Mouse (Mus musculus) embryonic stem cell, embryonic (primary cell): ENCODE results near the gene Zbed4.

Experiments used
- CTCF ChIA-PET, 4 experiments: fragments of 300-600 bp in 2 of 4; fragments of 350-600 bp in 2 of 4; sonication (Branson Sonifier 250); formaldehyde crosslinking; loops; one replicate each; lab custom pipeline; 2022; ENCODE audit warnings: inconsistent platforms in 2 of 4; lab: Charles Lee
- POLR2A ChIA-PET, 4 experiments: fragments of 300-600 bp in 2 of 4; fragments of 350-600 bp in 2 of 4; sonication (Branson Sonifier 250); formaldehyde crosslinking; loops; one replicate each; lab custom pipeline; 2022; ENCODE audit warnings: antibody characterized with exemption in 4 of 4, inconsistent platforms in 1 of 4; lab: Charles Lee

The Zbed4 gene

DNA sequence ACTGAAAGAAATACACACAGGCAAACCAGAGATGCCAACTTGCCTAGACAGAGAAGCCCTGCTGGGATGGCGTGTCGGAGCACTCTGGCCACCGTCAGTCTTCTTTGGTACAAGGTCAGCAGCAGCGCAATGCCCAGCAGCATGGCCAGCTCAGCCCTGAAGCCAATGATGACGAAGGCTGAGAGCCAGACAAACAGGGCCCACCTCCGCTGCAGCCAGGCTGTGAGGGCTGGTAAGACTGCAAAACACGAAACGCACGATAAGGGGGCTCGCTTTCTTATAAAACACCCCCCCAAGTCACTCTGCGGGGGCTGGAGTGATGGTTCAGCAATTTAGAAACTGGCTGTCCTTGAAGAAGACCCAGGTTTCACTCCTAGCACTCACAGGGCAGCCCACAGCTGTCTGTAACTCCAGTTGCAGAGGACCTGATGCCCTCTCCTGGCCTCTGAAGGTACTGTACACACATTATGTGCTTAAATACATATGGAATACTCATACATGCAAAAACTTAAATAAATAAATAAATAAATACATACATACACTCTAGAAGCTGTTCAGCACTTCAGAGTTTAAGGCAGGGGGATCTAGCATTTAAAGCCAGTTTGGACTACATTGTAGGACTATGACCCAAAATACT, 63.1 kb downstream of the Zbed4 start:
- ChIA-PET POLR2A (interaction anchor here in 3 of 4 experiments (0.5 to 1.8 kb wide), 11 partner anchors 12 to 185 kb away, joined by 3 to 7 read pairs (median 3); no protein-coding TSS in a partner anchor), CTCF (interaction anchor here (0.5 to 2.1 kb wide), 16 partner anchors 9 to 313 kb away, joined by 3 to 23 read pairs (median 4); no protein-coding TSS in a partner anchor)

- ChIA-PET CTCF (interaction anchor here in 2 of 4 experiments (1.1 to 2.1 kb wide), 10 partner anchors 10 to 312 kb away, joined by 3 to 10 read pairs (median 5); no protein-coding TSS in a partner anchor), POLR2A (interaction anchor here in 3 of 4 experiments (0.8 to 1.8 kb wide), 8 partner anchors 11 to 109 kb away, joined by 3 to 5 read pairs (median 3); no protein-coding TSS in a partner anchor)
Observed at GRCm38 (mm10) chr15:88815196-88815700, 63.8 kb downstream of the Zbed4 start.

DNA sequence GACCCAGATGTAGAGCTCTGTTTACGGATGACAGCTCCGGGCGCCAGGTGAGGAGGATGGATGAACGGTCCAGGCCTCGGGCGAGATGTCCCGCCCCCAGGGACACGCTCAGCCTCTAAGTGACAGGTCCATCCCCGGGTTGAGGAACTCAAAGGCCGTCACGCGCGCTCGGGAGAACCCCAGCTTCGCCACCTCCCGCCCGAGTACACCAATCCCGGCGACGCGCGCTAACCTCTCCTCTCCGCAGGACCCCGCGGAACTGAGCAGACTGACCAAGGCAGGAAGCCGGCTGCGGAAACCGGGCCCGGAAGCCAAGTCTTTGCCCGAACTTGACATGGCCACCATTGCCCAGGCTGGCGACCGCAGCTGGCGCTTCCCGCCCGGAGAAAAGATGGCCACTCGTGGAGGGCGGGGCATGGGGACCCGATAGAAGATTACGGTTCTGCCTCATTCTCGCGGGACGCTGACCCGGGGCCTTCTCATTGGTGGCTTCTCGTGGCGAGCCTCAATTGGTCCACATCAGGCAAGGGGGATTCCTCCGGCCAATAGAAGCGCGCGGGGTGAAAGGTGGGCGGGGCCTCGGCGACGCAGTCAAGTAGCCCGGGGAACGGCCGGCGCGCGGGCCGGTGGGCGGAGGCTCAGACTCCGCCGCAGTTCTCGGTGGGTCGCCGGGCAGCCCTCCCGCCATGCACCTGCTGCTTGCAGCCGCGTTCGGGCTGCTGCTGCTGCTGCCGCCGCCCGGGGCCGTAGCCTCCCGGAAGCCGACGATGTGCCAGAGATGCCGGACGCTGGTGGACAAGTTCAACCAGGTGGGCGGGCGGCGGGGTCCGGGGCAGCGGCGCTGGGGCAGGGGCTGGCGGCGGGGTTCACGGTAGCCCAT, 67.8 kb downstream of the Zbed4 start, which contains the start of the genes Alg12 and Creld2:
Alg12 (minus strand) TSS at position 293 of the 880 bp plus-strand sequence.
Creld2 (plus strand) TSS at position 621 of the 880 bp plus-strand sequence.
- CTCF ChIA-PET, result interaction anchor here (0.6 to 2.5 kb wide), 13 partner anchors 9 to 699 kb away, joined by 3 to 13 read pairs (median 4); partner anchors contain the start of genes Hdac10 (in 1 of the 4) and Ppp6r2 (in 1 of the 4)
- POLR2A ChIA-PET, result interaction anchor here (0.6 to 3.5 kb wide), 62 partner anchors 9 to 694 kb away, joined by 3 to 19 read pairs (median 4); partner anchors contain the start of genes Pim3 (in 3 of the 4), Tubgcp6 (in 2 of the 4) and Zbed4 (in 2 of the 4)

- POLR2A ChIA-PET, result interaction anchor here in 3 of 4 experiments (0.6 to 3.5 kb wide), 17 partner anchors 11 to 358 kb away, joined by 3 to 19 read pairs (median 5); partner anchors contain the start of genes Tubgcp6 (in 1 of the 3) and Zbed4 (in 1 of the 3)
- CTCF ChIA-PET, result interaction anchor here in 3 of 4 experiments (0.6 to 2.5 kb wide), 3 partner anchors 8 to 102 kb away, joined by 3 to 13 read pairs (median 7); no protein-coding TSS in a partner anchor
Observed at GRCm38 (mm10) chr15:88819906-88820303, 68.4 kb downstream of the Zbed4 start.

DNA sequence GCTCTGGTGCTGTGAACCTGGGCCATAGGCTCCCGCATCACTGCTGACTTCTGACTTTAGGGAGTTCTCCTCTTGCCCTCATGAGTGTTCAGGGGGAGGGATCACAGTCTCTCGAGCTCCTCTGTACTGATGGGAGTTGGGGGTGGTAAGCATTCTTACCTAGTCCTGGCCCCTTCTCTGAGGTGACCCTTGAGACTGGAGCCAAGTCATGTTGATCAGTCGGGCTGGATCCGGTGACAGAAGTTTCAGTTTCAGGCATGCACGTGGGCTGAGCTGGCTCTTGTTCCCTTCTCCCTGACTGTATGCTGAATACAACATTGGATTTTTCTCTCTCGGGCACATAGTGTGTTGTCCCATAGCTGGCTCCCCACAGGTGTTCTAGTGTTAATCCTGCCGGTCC, 69.9 kb downstream of the Zbed4 start:
- CTCF ChIA-PET, result interaction anchor here in 3 of 4 experiments (0.7 to 1.0 kb wide), 3 partner anchors 20 to 55 kb away, joined by 3 to 6 read pairs (median 4); no protein-coding TSS in a partner anchor
- POLR2A ChIA-PET, result interaction anchor here in 3 of 4 experiments (0.6 to 1.6 kb wide), 9 partner anchors 16 to 122 kb away, joined by 3 to 4 read pairs (median 3); partner anchors contain the start of gene Pim3 (in 1 of the 3)

GRCm38 (mm10) chr15:88822513-88822912, 71.1 kb downstream of the Zbed4 start:
- CTCF ChIA-PET, result interaction anchor here in 2 of 4 experiments (0.6 to 1.0 kb wide), 2 partner anchors 54 to 374 kb away, joined by 3 to 4 read pairs; partner anchors contain the start of gene Dennd6b (in 1 of the 2)
- POLR2A ChIA-PET, result interaction anchor here in 2 of 4 experiments (0.9 to 1.2 kb wide), 3 partner anchors 40 to 120 kb away, joined by 3 read pairs; partner anchors contain the start of gene Pim3 (in 1 of the 2)

GRCm38 (mm10) chr15:88823376-88823775, 71.9 kb downstream of the Zbed4 start:
- POLR2A ChIA-PET, result interaction anchor here in 3 of 4 experiments (0.6 to 1.2 kb wide), 4 partner anchors 50 to 162 kb away, joined by 3 to 4 read pairs (median 3); no protein-coding TSS in a partner anchor

DNA sequence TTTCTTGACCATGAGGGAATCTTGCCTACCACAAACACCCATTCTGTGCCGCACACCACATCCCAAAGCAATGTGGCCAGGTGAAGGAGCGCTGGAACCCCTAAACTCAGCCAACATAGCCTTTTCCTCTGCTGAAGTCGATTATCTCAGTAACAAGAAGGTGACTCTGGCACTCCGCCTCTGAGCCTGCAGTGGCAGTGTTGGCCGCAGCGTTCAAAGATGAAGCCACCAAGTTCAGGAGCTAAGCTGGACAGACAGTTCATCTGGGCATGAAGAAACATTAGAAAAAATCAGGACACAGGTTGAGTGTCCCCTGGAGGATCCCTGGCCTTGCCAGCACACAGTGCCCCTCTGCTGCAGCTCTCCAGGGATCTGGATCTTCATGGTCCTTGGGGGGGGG, 76.0 kb downstream of the Zbed4 start:
- ChIA-PET POLR2A (interaction anchor here (0.6 to 6.0 kb wide), 42 partner anchors 9 to 530 kb away, joined by 3 to 33 read pairs (median 4); partner anchors contain the start of genes Pim3 (in 3 of the 4), Alg12 (in 2 of the 4), Creld2 (in 1 of the 4) and Hdac10 (in 1 of the 4)), CTCF (interaction anchor here (0.5 to 3.0 kb wide), 93 partner anchors 8 to 488 kb away, joined by 3 to 43 read pairs (median 4); partner anchors contain the start of genes Hdac10 (in 3 of the 4), Pim3 (in 3 of the 4), Alg12 (in 2 of the 4) and Mov10l1 (in 2 of the 4))

More at GRCm38 (mm10) chr15:88823376-88823775, 71.9 kb downstream of the Zbed4 start:
- CTCF ChIA-PET, result no interaction called here

GRCm38 (mm10) chr15:88827991-88828799, 76.7 kb downstream of the Zbed4 start:
- ChIA-PET CTCF (interaction anchor here (0.5 to 3.0 kb wide), 93 partner anchors 9 to 487 kb away, joined by 3 to 43 read pairs (median 4); partner anchors contain the start of genes Hdac10 (in 3 of the 4), Pim3 (in 3 of the 4), Alg12 (in 2 of the 4) and Mov10l1 (in 2 of the 4)), POLR2A (interaction anchor here (0.6 to 6.0 kb wide), 42 partner anchors 8 to 530 kb away, joined by 3 to 33 read pairs (median 5); partner anchors contain the start of genes Pim3 (in 3 of the 4), Alg12 (in 2 of the 4), Creld2 (in 1 of the 4) and Hdac10 (in 1 of the 4))

- CTCF ChIA-PET, result interaction anchor here (0.7 to 3.0 kb wide), 30 partner anchors 10 to 486 kb away, joined by 3 to 35 read pairs (median 5); partner anchors contain the start of genes Alg12 (in 3 of the 4), Creld2 (in 1 of the 4), Hdac10 (in 1 of the 4) and Mapk12 (in 1 of the 4)
- POLR2A ChIA-PET, result interaction anchor here in 3 of 4 experiments (1.4 to 6.0 kb wide), 15 partner anchors 8 to 92 kb away, joined by 4 to 33 read pairs (median 8); partner anchors contain the start of gene Pim3 (in 3 of the 3)
Observed at GRCm38 (mm10) chr15:88828800-88829705, 77.6 kb downstream of the Zbed4 start.

DNA sequence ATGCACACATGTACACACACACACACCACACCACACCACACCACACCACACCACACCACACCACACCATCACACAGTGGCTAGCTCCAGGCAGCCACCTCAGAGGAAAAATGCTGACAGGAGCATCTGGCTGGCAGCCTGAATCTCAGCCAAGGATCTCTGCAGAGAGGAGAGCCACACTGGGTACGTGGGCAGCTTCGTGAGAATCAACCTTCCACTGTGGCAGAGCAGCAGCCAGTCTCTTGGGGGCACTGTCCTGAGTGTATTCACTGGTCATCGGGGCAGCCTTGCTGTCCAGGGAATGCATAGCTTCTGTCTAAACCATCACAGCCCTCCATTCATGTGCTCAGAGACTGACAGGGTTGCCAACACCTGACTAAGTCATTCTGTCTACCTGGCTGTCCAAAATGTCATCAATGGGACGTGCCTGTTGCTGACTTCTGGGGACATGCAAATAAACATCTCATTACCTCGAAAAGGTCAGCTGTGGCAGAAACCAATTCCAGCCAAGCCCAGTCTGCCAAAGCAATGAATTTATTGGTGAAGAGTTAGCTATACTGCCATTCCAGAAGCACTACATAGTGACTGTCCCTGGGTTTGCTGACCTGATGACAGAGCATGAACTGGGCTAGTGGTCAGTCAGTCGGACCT, 78.5 kb downstream of the Zbed4 start:
- POLR2A ChIA-PET, result interaction anchor here (1.2 to 6.0 kb wide), 13 partner anchors 11 to 92 kb away, joined by 3 to 33 read pairs (median 6); partner anchors contain the start of genes Pim3 (in 3 of the 4) and Alg12 (in 1 of the 4)

GRCm38 (mm10) chr15:88830696-88831095, 79.2 kb downstream of the Zbed4 start:
- CTCF ChIA-PET, result interaction anchor here in 3 of 4 experiments (0.7 to 1.7 kb wide), 7 partner anchors 42 to 228 kb away, joined by 3 to 9 read pairs (median 3); partner anchors contain the start of gene Panx2 (in 1 of the 3)
- POLR2A ChIA-PET, result interaction anchor here (1.2 to 6.0 kb wide), 15 partner anchors 12 to 91 kb away, joined by 3 to 33 read pairs (median 5); partner anchors contain the start of genes Pim3 (in 2 of the 4) and Alg12 (in 1 of the 4)

More for the DNA sequence above, 78.5 kb downstream of the Zbed4 start:
- CTCF ChIA-PET, result interaction anchor here (0.7 to 3.0 kb wide), 17 partner anchors 11 to 298 kb away, joined by 3 to 35 read pairs (median 5); partner anchors contain the start of genes Alg12 (in 1 of the 4), Hdac10 (in 1 of the 4) and Panx2 (in 1 of the 4)

DNA sequence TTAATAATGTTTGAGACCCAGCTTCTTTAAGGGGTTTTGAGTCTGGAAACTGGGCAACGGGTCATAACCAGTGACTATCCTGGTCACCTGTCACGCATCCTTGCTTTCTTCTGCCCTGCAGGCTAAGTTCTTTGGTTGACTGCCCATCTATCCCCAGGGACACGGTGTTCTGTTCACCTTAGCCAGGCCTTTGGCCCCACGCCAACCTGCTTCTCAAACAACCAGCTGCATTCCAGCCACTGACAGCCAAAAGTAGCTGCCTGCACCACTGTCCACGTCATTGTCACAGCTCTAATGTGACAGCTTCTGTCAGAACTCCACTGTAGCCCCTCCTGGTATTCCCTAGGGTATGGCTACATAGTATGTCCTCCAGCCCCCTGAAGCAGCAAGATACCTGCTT, 80.0 kb downstream of the Zbed4 start:
- ChIA-PET CTCF (interaction anchor here (0.5 to 1.6 kb wide), 10 partner anchors 20 to 148 kb away, joined by 3 to 6 read pairs (median 4); no protein-coding TSS in a partner anchor), POLR2A (interaction anchor here (0.5 to 6.0 kb wide), 18 partner anchors 12 to 90 kb away, joined by 3 to 33 read pairs (median 4); partner anchors contain the start of genes Pim3 (in 2 of the 4) and Alg12 (in 1 of the 4))
